Mouse (Mus musculus): ENCODE results near the gene Eya3. TPM values are rescaled to one million over a fixed set of nuclear protein-coding genes. Genes with fewer than 3 reads are reported as not detected.
A peak's percentile ranks its signal among the peaks of the same experiment; 100 is the strongest.
"Not testable (repeated sequence)": the region's sequence is repeated elsewhere in the genome, so short reads cannot be mapped to it uniquely, and the experiment has no call there.

Eya3 gene
- polyA plus RNA-seq, 1 experiment from 2014 or later: 14.4 TPM

- H3K4me1 ChIP-seq (replicated peaks): peaks cover 30% of the 10 kb centered on the region
- not testable (repeated sequence) for H3K27ac ChIP-seq (replicated peaks); ATAC-seq (ENCODE audit: insufficient read depth); H3K27me3 ChIP-seq; H3K9ac ChIP-seq; H3K9me3 ChIP-seq (replicated peaks); H3K36me3 ChIP-seq (replicated peaks); H3K4me3 ChIP-seq (replicated peaks); H3K4me2 ChIP-seq
- 71% methylated on average over 9 of the region's 9 CpGs for WGBS (ENCODE audit: insufficient replicate concordance)
Measured at GRCm38 (mm10) chr4:132737154-132737553, 98.4 kb downstream of the Eya3 start.

- peaks cover 11% of the 10 kb centered on the region for H3K4me1 ChIP-seq (replicated peaks)
- H3K9me3 ChIP-seq (replicated peaks): no peaks in the 10 kb centered on the region
- no peak for ATAC-seq (ENCODE audit: insufficient read depth)
- no peak overlapping the region for H3K4me2 ChIP-seq
- H3K4me3 ChIP-seq (replicated peaks): no peak overlapping the region
- H3K27me3 ChIP-seq: 0 out of 2 replicates have a peak, but pooled peaks cover 8% of the 10 kb centered on the region
- no peak overlapping the region for H3K9ac ChIP-seq
- no peak overlapping the region for H3K27ac ChIP-seq (replicated peaks)
- H3K36me3 ChIP-seq (replicated peaks): no peaks in the 10 kb centered on the region
- whole genome bisulfite sequencing (ENCODE audit: insufficient replicate concordance): 66% methylated on average over 7 of the region's 7 CpGs
Measured at GRCm38 (mm10) chr4:132741491-132741890, 102.7 kb downstream of the Eya3 start.

DNA sequence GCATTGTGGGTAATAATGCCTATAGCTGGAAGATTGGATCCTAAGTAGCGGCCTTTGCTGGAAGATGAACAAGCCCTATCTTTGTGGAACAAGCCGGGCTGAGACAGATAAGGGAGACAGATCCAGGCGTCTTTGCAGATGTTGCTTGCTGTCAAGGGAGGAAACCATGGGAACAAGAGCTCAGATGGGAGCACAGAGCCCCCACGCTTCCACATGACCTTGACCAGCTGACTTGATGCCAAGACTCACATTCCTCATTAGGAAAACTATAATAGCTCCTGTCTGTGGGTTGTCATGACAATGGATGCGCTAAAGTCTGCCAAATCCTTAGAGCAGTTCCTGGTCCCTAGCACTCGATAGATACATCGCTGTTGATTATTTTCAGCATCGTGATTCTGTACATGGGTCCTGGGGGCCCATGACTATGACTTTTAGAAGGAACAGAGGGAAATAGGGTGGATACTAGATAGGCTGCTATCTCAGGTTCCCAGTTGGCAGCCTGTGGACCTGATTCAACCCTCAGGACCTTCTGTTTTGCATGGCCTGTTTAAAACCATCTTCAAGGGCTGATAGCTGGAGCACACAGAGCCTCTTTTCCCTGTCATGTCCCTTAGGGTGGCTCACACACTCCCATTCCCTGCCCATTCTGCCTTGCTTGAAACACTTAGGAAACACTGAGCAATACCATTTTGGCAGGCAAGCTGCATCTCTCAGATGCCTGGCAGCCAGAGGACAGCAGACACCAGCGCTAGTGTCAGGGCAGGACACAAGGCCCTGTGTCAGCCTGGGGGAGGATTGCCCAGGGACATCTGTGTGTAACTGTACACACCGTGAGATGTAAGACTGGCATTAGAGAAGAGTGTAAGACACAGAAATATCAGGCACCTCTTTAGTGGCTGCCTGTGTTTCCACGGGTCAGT, 105.5 kb downstream of the Eya3 start:
- no peak overlapping the region for H3K9ac ChIP-seq
- no peaks in the 10 kb centered on the region for H3K9me3 ChIP-seq (replicated peaks)
- no peak overlapping the region for H3K27ac ChIP-seq (replicated peaks)
- no peak overlapping the region for H3K4me2 ChIP-seq
- 0 out of 2 replicates have a peak, but pooled peaks cover 8% of the 10 kb centered on the region for H3K27me3 ChIP-seq
- H3K4me1 ChIP-seq (replicated peaks): peaks cover 23% of the 10 kb centered on the region
- ATAC-seq (ENCODE audit: insufficient read depth): no peak
- H3K4me3 ChIP-seq (replicated peaks): no peak overlapping the region
- 41% methylated on average over 11 of the region's 11 CpGs for WGBS (ENCODE audit: insufficient replicate concordance)
- no peaks in the 10 kb centered on the region for H3K36me3 ChIP-seq (replicated peaks)

- no peaks in the 10 kb centered on the region for H3K9me3 ChIP-seq (replicated peaks)
- peak overlapping the region; percentile 46 for H3K4me2 ChIP-seq
- H3K4me1 ChIP-seq (replicated peaks): peaks cover 23% of the 10 kb centered on the region
- 0 out of 2 replicates have a peak, but pooled peaks have one; percentile 8 for ATAC-seq (ENCODE audit: insufficient read depth)
- no peak overlapping the region for H3K4me3 ChIP-seq (replicated peaks)
- H3K36me3 ChIP-seq (replicated peaks): no peaks in the 10 kb centered on the region
- H3K27me3 ChIP-seq: no peaks in the 10 kb centered on the region
- 65% methylated on average over 9 of the region's 9 CpGs for whole genome bisulfite sequencing (ENCODE audit: insufficient replicate concordance)
- peak overlapping the region; percentile 70 for H3K27ac ChIP-seq (replicated peaks)
- H3K9ac ChIP-seq: no peak overlapping the region
Measured at GRCm38 (mm10) chr4:132746911-132747517, 108.2 kb downstream of the Eya3 start.

- H3K27me3 ChIP-seq: no peaks in the 10 kb centered on the region
- H3K9me3 ChIP-seq (replicated peaks): no peaks in the 10 kb centered on the region
- no peak overlapping the region for H3K9ac ChIP-seq
- peak; percentile 51 for ATAC-seq (ENCODE audit: insufficient read depth)
- H3K36me3 ChIP-seq (replicated peaks): no peaks in the 10 kb centered on the region
- H3K27ac ChIP-seq (replicated peaks): peak overlapping the region; percentile 70
- 19% methylated on average over 9 of the region's 9 CpGs for WGBS (ENCODE audit: insufficient replicate concordance)
- H3K4me2 ChIP-seq: peak overlapping the region; percentile 46
- peak overlapping the region; percentile 30 for H3K4me3 ChIP-seq (replicated peaks)
- peaks cover 23% of the 10 kb centered on the region for H3K4me1 ChIP-seq (replicated peaks)
Measured at GRCm38 (mm10) chr4:132747664-132748259, 109.0 kb downstream of the Eya3 start.

- Histone ChIP-seq H3K9me3 (replicated peaks) (no peaks in the 10 kb centered on the region), H3K36me3 (replicated peaks) (no peaks in the 10 kb centered on the region), H3K27me3 (no peaks in the 10 kb centered on the region), H3K4me1 (replicated peaks) (peaks cover 21% of the 10 kb centered on the region), H3K4me2 (no peak overlapping the region), H3K9ac (no peak overlapping the region), H3K4me3 (replicated peaks) (no peak overlapping the region), H3K27ac (replicated peaks) (no peak overlapping the region)
- WGBS (ENCODE audit: insufficient replicate concordance): 65% methylated on average over 4 of the region's 4 CpGs
- no peak for ATAC-seq (ENCODE audit: insufficient read depth)
Measured at GRCm38 (mm10) chr4:132748778-132749177, 110.0 kb downstream of the Eya3 start.

GRCm38 (mm10) chr4:132749258-132749982, 110.6 kb downstream of the Eya3 start:
- Histone ChIP-seq H3K4me3 (replicated peaks) (no peak overlapping the region), H3K27ac (replicated peaks) (no peak overlapping the region), H3K27me3 (no peaks in the 10 kb centered on the region), H3K9me3 (replicated peaks) (no peaks in the 10 kb centered on the region), H3K4me2 (no peak overlapping the region), H3K36me3 (replicated peaks) (no peaks in the 10 kb centered on the region), H3K4me1 (replicated peaks) (peaks cover 14% of the 10 kb centered on the region), H3K9ac (no peak overlapping the region)
- ATAC-seq (ENCODE audit: insufficient read depth): no peak
- 62% methylated on average over 6 of the region's 6 CpGs for WGBS (ENCODE audit: insufficient replicate concordance)

DNA sequence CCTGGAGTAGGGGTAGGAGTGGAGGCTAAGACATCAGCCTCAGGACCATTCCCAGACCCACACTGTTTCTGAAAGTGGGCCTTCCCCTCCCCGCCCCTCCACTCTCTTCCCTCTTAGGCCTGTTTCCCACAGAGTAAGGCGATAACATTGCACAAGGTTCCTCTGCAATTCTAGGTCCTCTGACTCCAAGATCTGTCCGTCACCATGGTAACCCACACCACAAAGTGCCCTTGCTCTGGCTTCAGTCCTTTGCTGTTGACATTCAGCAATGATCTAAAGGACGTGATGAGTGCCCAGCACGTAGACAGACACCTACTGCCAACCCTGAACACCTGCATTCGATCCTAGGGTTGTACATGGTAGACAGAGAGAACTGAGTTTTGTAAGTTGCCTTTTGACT, 114.2 kb downstream of the Eya3 start:
- H3K27me3 ChIP-seq: peaks cover 34% of the 10 kb centered on the region
- no peak overlapping the region for H3K4me3 ChIP-seq (replicated peaks)
- H3K27ac ChIP-seq (replicated peaks): no peak overlapping the region
- ATAC-seq (ENCODE audit: insufficient read depth): no peak
- H3K9me3 ChIP-seq (replicated peaks): no peaks in the 10 kb centered on the region
- WGBS (ENCODE audit: insufficient replicate concordance): 35% methylated on average over 6 of the region's 6 CpGs
- H3K36me3 ChIP-seq (replicated peaks): no peaks in the 10 kb centered on the region
- H3K4me2 ChIP-seq: no peak overlapping the region
- peaks cover 8% of the 10 kb centered on the region for H3K4me1 ChIP-seq (replicated peaks)
- H3K9ac ChIP-seq: no peak overlapping the region

GRCm38 (mm10) chr4:132756974-132757373, 118.2 kb downstream of the Eya3 start, which contains the start of gene Smpdl3b:
Smpdl3b (minus strand) TSS chr4:132757252.
- Histone ChIP-seq H3K27me3 (peaks cover 54% of the 10 kb centered on the region), H3K4me2 (peak within 1 kb of the TSS; percentile 62), H3K4me1 (replicated peaks) (peaks cover 15% of the 10 kb centered on the region), H3K27ac (replicated peaks) (no peak within 1 kb of the TSS), H3K36me3 (replicated peaks) (no peaks in the 10 kb centered on the region), H3K9ac (no peak within 1 kb of the TSS), H3K9me3 (replicated peaks) (no peaks in the 10 kb centered on the region), H3K4me3 (replicated peaks) (peak within 1 kb of the TSS; percentile 44)
- 1% methylated on average over 22 of the region's 22 CpGs for WGBS (ENCODE audit: insufficient replicate concordance)
- ATAC-seq (ENCODE audit: insufficient read depth): no peak

- Histone ChIP-seq H3K27me3 (peaks cover 54% of the 10 kb centered on the region), H3K9me3 (replicated peaks) (no peaks in the 10 kb centered on the region), H3K27ac (replicated peaks) (no peak overlapping the region), H3K4me3 (replicated peaks) (no peak overlapping the region), H3K36me3 (replicated peaks) (no peaks in the 10 kb centered on the region), H3K9ac (no peak overlapping the region), H3K4me2 (0 out of 2 replicates have a peak overlapping the region, but pooled peaks have one; percentile 62), H3K4me1 (replicated peaks) (peaks cover 15% of the 10 kb centered on the region)
- no peak for ATAC-seq (ENCODE audit: insufficient read depth)
- WGBS (ENCODE audit: insufficient replicate concordance): 61% methylated on average over 7 of the region's 7 CpGs
Measured at GRCm38 (mm10) chr4:132757633-132758351, 119.0 kb downstream of the Eya3 start.
